Mouse (Mus musculus) common myeloid progenitor, adult 5-6 weeks (primary cell): Measurements from ENCODE around the gene Ciao2a. TPM values are rescaled to one million over a fixed set of nuclear protein-coding genes. Genes with fewer than 3 reads are reported as not detected.

ENCODE experiments used
- ATAC-seq: replicated peaks from 2 replicates; pipeline ENCODE4 v1.8.0; 2016; ENCODE audit warnings: low read depth, mild to moderate bottlenecking, moderate TSS enrichment, inconsistent platforms; ENCODE audit not compliant: poor library complexity, severe bottlenecking
- total RNA-seq: library from RNA; stranded (forward); fragments of 200-1000, 187-1606 nt; gene quantifications from 2 replicates; pipeline ENCODE4 v1.2.3, GENCODE M21; 2017

Ciao2a gene
- total RNA-seq, 1 experiment from 2014 or later: 177 TPM

DNA sequence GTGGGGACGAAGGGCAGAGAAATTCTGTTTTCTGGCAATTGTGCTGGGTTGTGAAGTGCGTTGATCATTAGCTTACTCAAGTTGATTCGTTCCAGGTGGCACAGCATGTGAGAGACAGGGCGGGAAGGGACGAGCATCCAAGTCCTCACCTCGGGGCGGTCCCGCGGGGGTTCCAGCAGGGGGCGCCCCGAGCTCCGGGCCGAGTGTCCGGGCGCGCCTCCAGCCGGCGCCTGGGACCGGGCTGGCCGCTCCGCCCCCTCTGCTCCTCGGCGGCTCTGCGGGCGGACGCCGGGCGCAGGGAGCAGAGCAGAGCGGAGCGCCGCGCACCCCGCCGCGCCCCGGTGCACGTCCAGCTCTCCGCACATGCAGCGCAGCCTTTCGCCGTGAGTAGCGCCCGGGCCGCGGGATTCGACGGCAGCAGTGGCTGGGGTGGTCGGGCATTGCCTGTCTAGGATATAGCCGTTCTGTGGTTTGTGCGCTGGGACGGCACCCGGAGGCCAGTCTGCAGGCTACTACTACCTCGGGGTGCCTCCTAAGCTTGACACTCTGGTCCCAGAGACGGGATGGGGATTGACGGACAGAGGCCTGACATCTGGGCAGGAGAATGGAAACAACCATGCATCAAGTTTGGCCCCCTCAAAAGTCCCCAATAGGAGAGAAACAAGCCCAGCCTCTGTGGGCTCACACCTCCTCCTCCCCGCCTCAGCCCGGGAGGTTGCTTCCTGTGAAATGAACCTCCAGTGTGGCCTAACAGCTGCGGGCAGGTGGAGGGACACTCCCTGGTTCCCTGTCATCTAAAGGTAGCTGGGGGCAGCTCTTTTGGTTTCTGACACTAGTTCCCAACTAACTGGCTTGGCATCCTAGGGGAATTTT lies 31.8 kb downstream of the Ciao2a start, which contains the start of gene Dapk2:
Gene Dapk2 (plus strand): TSS at position 266 of the 873 bp plus-strand sequence.
- ATAC-seq: peak; percentile 70

DNA sequence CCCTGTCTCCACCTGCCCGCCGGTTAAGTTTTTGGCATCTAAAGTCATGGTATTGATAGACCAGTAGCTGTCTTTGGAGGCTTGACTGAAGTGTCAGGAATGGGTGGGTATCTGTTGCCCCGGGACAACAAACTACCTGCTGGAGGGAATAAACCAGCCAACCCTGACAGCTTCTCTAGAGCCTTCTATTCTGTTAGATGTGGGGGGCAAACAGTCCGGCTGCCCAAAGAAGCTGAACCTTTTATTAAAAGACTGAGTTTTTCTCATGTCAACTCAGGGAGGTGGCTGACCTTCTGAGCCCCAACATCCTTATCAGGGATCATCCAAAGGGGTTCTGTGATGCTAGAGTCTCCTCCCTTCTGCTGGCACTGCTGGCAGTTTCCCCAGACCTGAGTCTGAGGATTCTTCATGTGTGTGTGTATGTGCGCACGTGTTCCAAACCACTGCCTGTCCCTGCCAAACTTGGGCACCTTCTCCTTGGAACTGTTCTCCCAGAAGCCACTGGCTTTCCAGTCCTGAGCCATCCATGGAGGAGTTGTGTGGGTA lies 32.5 kb downstream of the Ciao2a start:
- no peak for ATAC-seq

DNA sequence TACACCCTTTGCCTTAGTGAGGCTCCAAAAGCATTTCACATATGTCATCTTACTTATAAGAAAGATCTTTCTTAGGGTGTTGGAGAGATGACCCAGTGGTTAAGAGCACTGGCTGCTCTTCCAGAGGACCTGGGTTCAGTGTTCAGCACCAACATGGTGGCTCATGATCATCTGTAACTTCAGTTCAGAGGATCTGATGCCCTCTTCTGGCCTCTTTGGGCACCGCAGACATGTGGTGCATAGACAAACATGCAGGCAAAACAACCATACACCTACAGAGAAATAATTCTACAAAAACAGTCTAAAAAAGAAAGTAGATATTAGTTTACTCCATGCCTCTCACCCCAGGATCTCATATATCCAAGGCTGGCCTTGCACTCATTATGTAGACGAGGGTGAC lies 33.7 kb downstream of the Ciao2a start:
- no peak for ATAC-seq

DNA sequence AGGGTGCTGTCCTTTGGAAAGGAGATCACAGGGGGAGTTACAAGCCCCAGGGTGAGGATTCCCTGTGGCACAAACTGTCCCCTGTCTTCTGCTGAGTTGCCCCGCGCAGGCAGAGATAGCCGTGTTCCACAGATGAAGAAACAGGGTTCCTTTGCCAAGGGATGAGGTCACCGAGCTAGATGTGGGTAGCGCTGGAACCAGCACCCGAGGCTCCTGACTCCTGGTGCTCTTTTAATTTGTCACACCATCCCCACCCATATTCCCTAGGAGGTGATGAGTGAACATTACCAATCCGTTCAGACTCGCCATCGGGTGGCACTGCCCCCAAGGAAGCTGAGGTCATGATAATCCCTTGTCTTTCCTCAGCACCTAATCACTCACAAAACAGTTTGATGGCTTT lies 36.6 kb downstream of the Ciao2a start:
- no peak for ATAC-seq

DNA sequence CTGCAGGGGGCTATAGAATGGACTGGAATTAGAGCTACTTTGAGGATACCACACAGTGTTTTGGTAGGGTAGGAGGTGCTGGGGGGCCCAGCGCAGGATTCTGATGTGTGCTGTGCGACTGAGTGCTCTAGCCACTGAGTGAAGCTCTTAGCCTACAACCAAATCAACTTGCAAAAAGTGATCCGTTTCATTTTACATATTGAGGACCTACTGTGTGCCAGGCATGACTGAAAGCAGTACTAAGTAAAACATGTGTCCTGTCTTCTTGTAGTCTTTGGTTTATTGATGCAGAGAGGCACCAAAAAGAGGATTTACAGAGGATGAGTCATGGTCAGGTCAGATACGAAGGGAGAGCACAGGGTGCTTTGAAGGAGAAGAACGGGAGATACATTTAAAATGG lies 40.8 kb downstream of the Ciao2a start:
- ATAC-seq: no peak

DNA sequence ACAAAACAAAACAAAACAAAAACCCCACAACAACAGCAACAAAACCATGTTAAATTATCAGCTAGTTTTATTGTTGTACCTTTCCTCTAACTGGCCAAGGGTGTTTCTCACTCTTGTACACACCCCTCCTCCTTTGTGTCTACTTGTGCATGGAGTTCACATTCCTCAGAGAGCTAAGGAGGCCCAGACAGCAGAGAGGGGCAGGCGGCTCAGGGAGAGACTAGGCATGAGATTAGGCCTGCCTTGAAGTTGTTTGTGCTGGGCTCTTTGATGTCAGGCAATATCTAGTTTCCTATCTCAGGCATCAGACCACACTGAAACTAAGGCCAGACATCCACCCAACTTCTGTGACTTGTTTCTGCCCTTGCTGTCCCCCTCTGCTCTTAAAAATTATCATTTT lies 41.8 kb downstream of the Ciao2a start:
- no peak for ATAC-seq

DNA sequence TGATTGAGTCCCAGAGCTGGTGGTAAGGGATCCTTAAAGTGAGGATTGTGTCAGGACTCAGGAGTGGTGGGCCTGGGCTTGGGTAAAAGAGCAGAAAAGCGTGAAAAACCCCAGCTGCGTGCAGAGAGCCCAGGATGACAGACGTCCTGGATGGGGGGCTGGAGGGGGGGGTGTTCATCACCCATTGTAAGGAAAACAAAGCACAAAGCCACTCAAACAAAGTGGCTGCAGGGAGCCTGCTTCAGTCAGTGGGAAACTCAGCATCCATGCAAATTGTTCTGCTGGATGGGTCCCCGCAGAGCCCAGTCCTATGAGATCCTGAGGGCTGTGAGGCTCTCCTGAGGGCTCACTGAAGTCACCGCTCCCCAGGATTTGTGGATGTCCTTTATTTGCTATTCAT lies 44.1 kb downstream of the Ciao2a start:
- no peak for ATAC-seq

DNA sequence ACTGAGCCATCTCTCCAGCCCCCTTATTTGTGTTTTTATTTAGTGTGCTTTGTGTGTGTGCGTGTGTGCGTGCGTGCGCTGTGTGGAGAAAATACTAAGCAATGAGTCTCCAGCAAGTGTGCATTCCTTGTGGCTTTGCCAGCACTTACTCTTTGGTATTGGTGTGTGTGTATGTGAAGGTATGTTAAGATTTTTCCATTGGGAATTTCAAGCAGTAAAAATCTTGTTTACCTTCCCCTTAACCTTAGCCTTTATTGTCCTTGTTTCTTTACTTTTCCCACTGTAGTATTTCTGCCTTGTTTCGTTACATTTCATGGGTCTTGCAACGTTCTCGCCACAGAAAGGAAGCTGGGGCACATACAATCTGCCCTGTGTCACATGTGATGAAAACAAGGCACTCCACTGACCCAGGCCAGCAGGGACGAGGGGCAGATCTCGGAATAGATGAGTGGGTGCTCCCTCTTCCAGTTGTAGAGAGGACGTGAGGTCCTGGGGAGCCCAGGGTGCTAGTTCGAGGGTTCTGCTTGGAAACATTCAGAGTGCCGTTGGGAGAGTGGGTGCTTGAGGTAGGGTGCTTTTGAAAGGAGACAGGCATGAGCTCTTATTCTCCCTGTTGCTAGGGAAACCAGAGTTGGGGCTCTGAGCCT lies 45.0 kb downstream of the Ciao2a start:
- no peak for ATAC-seq

DNA sequence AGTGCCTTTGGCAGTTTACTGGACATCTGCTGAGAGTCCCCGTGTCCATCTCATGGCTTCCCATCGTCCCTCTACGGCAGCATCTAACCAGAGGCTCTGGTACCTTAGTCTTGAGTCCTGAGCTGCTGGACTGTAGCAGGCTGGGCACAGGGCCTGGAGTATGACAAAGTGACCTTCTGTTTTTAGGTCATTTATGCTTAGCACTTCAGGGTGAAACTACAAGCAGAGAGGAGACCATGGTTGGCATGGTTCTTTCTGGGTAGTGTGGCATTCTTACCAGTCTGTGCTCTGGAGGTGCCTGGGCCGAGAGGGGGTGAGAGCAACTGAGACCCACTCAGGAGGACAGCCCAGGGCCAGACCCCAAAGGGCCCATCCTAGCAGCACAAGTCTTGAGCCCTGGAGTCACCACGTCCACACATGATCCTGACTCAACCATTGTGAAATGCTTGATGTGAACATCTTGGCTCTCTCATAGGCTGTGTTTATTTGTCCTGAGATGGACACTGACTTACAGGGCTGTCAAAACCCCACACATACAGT lies 47.0 kb downstream of the Ciao2a start:
- no peak for ATAC-seq

DNA sequence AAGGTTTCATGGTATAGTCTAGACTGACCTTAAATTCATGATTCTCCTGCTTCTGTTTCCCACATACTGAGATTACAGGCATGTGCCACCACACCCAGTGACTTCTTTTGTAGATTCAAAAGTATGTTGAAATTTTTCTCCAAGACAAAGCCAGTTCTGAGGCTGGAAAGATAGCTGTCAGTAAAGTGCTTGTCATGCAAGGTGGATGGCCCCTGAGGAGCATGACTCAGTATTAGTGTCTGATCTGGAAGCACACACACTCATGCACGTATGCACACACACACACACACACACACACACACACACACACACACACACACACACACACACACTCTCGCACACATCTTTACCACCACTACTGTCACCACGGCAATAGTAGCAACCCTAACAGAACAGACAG lies 48.6 kb downstream of the Ciao2a start:
- ATAC-seq: no peak

DNA sequence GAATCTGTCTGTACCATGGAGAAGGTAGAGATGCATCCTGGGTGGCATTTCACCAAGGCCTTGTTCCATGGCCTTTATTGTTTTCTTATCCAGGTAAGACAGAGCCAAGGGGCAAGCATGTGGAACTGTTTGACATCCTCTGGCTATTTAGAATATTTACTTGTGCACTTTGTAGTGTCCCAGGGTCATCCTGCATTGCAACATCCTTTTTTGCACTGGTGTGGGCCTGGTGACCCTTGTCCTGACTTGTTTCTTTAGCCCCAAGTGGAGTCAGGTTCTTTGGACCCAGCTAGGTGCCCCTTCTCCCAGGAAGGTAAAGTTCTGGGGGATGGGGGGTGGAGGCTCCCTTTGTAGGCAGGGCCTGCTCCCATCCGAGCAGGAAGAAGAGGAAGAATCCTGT lies 51.6 kb downstream of the Ciao2a start:
- ATAC-seq: no peak

DNA sequence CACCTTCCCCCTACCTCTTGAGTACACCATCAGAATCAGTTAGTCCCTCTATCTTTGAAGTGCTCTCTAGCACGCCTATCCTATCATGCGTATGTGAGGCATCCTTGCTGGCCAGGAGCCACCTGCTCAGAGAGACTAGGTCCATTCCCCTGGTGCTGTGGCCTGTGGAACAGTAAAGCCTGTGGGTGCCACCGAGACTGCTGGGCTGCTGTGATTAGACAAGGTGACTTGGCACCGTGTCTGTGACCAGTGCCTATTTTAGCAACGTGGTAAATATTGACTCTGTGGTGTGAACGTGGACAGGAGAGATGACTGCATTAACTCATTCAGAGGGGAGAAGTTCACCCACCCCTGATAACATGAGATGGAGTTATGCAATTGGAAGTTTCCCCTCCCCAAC lies 53.4 kb downstream of the Ciao2a start:
- peak; percentile 46 for ATAC-seq

DNA sequence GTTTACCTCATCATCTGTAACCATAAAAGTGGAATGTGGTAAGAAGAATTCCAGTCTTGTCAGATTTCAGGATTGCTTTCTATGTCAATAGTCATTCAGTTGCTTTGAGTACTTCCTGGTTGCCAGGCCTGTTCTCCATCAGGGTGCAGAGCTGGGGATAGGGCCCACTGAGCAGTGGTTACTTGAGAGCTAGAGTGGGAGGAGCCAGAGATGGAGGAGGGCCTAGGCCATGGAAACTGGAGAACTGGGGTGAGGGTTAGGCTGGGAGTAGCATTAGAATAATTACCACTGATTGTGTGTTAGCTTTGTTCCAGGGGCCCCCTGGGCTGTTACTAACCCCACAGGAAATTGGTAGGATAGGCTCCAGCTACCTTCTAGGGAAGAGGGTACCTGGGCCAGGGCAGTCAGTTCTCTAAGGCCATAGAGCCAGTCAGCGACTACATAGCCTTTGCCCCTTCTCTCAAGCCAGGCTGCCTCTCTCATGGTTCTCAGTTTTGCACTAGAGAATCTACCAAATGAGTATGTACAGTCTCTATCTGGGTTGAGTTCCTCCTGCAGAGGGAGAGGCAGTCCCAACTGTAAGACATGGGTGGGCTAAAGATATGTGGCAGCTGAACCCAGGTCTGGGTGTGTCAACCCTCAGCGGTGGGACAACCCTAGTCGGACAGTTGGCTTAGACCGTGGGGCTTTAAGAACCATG lies 54.9 kb downstream of the Ciao2a start:
- peak; percentile 27; the same call in 1 of the 2 replicates for ATAC-seq

DNA sequence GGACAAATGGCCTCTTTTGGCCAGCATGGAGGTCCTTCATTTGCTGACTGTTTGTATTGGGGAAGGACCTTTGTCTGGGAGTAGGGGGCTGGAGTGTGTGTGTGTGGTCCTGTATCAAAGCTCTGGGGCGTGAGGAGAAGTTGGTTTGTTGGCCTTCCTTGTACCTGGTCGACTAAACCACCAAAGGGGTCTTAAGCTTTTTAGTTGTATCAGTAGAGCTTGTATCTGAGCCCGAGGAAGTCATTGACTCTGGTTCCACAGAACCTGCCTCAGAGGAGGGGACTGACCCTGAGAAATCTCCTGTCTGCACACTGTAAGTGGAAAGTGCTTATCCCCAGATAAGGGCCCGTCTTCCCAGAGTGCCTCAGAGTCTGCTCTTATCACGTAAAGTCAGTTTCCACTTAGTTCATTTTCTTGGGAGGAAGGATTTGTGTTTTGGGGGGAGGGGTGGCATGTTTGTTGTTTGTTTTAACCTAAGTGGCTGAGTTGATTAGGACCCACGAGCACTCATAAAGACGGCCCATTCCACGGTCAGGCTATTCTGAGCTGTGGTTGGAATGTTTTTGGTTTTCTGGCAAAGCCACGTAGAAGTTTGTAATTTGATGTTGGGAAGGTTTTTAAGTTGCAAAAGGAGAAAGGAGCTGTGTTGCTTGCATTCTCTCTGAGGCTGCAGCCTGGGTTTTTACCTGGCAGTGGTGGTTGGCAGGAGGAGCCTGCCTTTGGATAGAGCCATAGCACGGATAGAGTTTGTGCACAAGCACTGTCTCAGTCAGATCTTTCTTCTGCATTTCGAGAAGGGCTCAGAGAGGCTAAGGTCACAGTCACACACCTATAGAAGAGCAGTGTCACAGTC lies 55.6 kb downstream of the Ciao2a start:
- peak; percentile 83 for ATAC-seq

DNA sequence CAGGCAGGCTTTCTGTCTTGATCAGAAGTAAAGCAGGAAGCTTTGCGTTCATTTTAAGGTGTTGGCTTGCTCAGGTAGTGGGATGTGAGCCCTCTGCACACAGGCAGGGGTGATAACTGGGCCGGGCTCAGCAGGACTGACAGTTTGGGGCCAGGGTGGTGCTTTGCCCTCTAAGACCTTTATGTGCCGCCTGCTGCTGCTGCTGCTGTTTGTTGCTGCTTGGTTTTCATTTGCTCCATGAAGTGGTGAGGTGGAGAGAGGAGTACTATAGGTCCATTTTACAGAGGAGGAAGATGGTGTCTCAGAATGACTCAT lies 56.2 kb downstream of the Ciao2a start:
- no peak for ATAC-seq

DNA sequence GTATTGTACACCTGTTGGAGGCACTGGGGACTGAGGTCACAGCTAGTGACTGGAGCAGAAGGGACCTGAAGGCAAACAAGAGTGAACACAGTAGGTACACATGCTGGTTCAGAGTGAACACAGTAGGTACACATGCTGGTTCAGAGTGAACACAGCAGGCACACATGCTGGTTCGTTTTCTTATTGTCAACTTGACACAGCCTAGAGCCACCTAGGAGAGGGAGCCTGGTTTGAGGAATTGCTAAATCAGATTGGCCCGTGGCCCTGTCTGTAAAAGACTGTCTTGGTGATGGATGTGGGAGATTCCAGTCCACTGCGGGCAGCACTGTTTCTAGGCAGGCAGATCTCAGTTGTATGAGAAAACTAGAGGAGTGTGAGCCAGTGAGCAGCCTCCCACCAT lies 56.6 kb downstream of the Ciao2a start:
- ATAC-seq: no peak

DNA sequence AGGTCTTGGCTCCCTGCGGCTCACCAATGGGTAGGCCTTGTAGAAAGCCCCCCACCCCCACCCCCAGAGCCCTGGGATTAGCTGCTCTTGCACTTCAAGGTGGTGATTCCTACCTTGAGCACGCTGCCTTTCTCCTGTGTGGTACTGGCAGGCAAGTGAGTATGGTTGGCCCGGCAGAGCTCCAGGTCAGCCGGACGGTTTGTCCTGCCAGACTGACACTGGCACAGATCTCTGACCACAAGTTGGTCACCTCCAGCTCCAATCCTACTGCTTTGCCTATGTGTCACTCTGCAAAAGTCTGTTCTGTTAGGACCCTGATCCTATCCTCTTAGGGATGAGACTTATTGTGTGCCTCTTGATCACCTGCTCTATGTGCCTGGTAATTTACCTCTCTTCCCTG lies 58.2 kb downstream of the Ciao2a start:
- ATAC-seq: no peak

DNA sequence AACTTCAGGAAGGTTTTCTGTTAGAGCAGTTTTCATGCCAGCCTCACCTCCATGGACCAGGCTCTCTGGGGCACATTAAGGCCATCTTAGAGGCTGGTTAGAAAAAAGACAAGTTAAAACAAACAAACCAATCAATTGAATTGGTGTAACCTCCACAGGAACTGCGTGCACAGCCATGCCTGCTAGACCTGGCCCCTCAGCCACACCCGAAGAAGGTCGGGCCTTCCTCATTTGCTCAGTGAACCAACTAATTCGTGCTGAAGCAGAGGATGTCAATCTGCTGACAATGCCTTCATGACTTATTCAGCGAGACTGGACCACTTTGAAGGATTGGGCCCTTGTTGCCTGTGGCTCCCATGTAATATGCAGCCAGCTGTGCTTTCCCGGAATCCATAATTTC lies 60.0 kb downstream of the Ciao2a start:
- no peak for ATAC-seq
